Mouse (Mus musculus) heart, embryonic 12.5 days (tissue): ENCODE measurements around the gene Casp8. TPM values are rescaled to one million over a fixed set of nuclear protein-coding genes. Genes with fewer than 3 reads are reported as not detected.
A peak's percentile ranks its signal among the peaks of the same experiment; 100 is the strongest.
"Not testable (repeated sequence)": the region's sequence is repeated elsewhere in the genome, so short reads cannot be mapped to it uniquely, and the experiment has no call there.

Source experiments
- ATAC-seq: fragments of 200-750 bp; cut with Nextera tagmentation; 2 replicates; pipeline ENCODE4 v1.8.0; 2017; ENCODE audit warnings: moderate TSS enrichment, moderate library complexity; ENCODE audit not compliant: insufficient number of reproducible peaks, low FRiP score
- H3K27ac ChIP-seq: fragments of 300-500 bp; sonication (generic); 2 replicates; pipeline ENCODE4 v1.5.1; 2016; ENCODE audit warnings: mild to moderate bottlenecking, moderate library complexity; ENCODE audit not compliant: poor library complexity, severe bottlenecking
- H3K27me3 ChIP-seq: fragments of 300-500 bp; sonication (generic); replicated peaks from 2 replicates; pipeline ENCODE4 v1.6.1; 2016; ENCODE audit warnings: mild to moderate bottlenecking, moderate library complexity
- H3K36me3 ChIP-seq: fragments of 300-500 bp; sonication (generic); 2 replicates; pipeline ENCODE4 v1.6.1; 2016; ENCODE audit warnings: mild to moderate bottlenecking, moderate library complexity
- H3K4me1 ChIP-seq: fragments of 300-500 bp; sonication (generic); replicated peaks from 2 replicates; pipeline ENCODE4 v1.6.1; 2016; ENCODE audit warnings: mild to moderate bottlenecking
- H3K4me2 ChIP-seq: fragments of 300-500 bp; sonication (generic); 2 replicates; pipeline ENCODE4 v1.6.1; 2016; ENCODE audit warnings: mild to moderate bottlenecking, moderate library complexity
- H3K4me3 ChIP-seq: fragments of 300-500 bp; sonication (generic); 2 replicates; pipeline ENCODE4 v1.5.1; 2016; ENCODE audit warnings: mild to moderate bottlenecking
- H3K9ac ChIP-seq: fragments of 300-500 bp; sonication (generic); 2 replicates; pipeline ENCODE4 v1.6.1; 2016; ENCODE audit warnings: mild to moderate bottlenecking, moderate library complexity
- H3K9me3 ChIP-seq: fragments of 300-500 bp; sonication (generic); replicated peaks from 2 replicates; pipeline ENCODE4 v1.6.1; 2016; ENCODE audit warnings: mild to moderate bottlenecking, moderate library complexity
- WGBS: fragments of 180-500 bp; shearing (Covaris S2); methylation state at CpG from one replicate; pipeline ENCODE4 v1.1.7; 2016; 5-methylcytosine and 5-hydroxymethylcytosine counted together
- polyA plus RNA-seq: library from polyadenylated mRNA; unstranded; fragments of >200 nt; fragmentation: Nextera tagmentation; extraction: Ambion mirVana; gene quantifications from 2 replicates; pipeline ENCODE4 v1.2.1, GENCODE M21; 2016

Casp8 gene
- 20.3 and 22.2 TPM in 2 replicates for polyA plus RNA-seq

GRCm38 (mm10) chr1:58795291-58796058, at the start of gene Casp8:
Gene Casp8 (plus strand): TSS chr1:58795374.
- Histone ChIP-seq H3K27ac (peak within 1 kb of the TSS; percentile 52), H3K27me3 (no peaks in the 10 kb centered on the region), H3K36me3 (peaks cover 8% of the 10 kb centered on the region), H3K4me1 (no peaks in the 10 kb centered on the region; the same call in 1 of the 2 replicates), H3K9me3 (peaks cover 4% of the 10 kb centered on the region; the same call in 1 of the 2 replicates), H3K9ac (peak within 1 kb of the TSS; percentile 85), H3K4me2 (peak within 1 kb of the TSS; percentile 88), H3K4me3 (peak within 1 kb of the TSS; percentile 79)
- under 1% methylated on average over 42 of the region's 42 CpGs for WGBS
- ATAC-seq, result peak; percentile 80

GRCm38 (mm10) chr1:58746880-58747279, 48.3 kb upstream of the Casp8 start:
- H3K9ac ChIP-seq, result no peak overlapping the region
- H3K4me1 ChIP-seq, result peaks cover 5% of the 10 kb centered on the region; the same call in 1 of the 2 replicates
- ATAC-seq, result no peak
- no peaks in the 10 kb centered on the region for H3K27me3 ChIP-seq
- peaks cover 69% of the 10 kb centered on the region for H3K36me3 ChIP-seq
- WGBS, result 73% methylated on average over 9 of the region's 9 CpGs
- H3K4me3 ChIP-seq, result no peak overlapping the region
- no peak overlapping the region for H3K4me2 ChIP-seq
- H3K27ac ChIP-seq, result no peak overlapping the region
- 0 out of 2 replicates have a peak, but pooled peaks cover 3% of the 10 kb centered on the region for H3K9me3 ChIP-seq

- Histone ChIP-seq H3K9me3 (no peaks in the 10 kb centered on the region), H3K9ac (no peak overlapping the region), H3K4me2 (no peak overlapping the region), H3K36me3 (peaks cover 34% of the 10 kb centered on the region), H3K4me3 (no peak overlapping the region), H3K4me1 (no peaks in the 10 kb centered on the region), H3K27me3 (no peaks in the 10 kb centered on the region), H3K27ac (no peak overlapping the region)
- no peak for ATAC-seq
- 84% methylated on average over 3 of the region's 3 CpGs for WGBS
These were observed 35.7 kb upstream of the Casp8 start for GRCm38 (mm10) chr1:58759451-58759850.

DNA sequence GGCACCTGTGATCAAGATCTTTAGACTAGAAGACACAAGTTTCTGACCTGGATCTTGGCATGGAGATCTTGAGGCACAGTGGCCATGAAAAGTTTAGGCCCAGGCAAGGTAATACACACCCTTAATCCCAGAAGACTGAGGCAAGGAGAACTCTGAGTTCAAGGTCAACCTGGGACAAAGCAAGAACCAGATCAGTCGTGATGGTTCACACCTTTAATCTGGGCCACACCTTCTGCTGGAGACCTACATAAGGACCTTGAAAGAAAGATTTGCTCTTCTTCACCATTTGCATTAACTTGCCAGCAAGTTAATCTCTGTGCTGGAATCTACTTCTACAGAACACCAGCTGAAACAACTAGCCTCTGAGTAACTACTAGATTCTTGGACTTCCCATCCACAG, 34.6 kb upstream of the Casp8 start:
- ATAC-seq, result no peak
- H3K4me1 ChIP-seq, result no peaks in the 10 kb centered on the region

DNA sequence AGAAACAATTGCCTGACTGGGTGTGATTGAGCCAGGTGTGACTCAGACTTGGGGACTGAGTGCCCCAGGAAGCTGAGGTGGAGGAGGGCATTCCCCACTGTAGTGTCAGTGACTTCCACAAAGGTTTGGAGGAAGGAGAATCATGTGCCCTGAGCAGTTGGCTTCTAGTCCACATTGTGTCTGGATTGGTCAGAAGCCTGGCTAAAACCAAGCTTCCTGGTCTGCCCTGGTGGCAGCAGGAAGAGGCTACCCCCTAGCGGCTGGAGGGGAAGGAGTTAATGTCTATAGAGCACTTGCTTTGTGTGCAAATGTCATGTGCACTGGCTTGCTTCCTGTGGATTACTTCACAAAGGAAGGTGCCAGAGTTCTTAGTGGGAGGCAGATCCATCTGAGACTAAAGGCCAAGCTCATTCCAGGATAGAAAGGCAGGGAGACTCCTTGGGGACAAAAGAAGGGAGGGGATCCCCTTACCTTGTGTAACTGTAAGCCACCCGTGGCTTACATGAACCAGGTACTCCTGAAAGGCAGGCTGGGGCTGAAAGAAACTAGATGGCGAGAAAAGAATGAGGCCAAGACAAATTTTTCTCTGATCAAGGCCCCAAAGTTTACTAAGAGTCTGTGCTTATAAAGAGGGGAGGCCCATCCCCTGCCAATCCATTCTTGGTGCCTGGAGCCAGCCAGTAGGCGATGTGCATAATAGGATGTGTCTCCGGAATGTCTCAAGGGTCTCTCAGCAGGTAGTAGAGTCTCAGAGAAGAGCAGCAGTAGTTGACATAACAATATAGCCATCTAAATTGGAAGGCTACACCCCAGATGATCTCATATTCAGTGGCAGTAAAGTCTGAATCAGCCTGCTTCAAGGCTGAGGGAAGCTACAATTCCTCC, 33.5 kb upstream of the Casp8 start:
- H3K36me3 ChIP-seq, result peaks cover 19% of the 10 kb centered on the region
- not testable (repeated sequence) for H3K9me3 ChIP-seq, ATAC-seq, H3K4me3 ChIP-seq, H3K9ac ChIP-seq, H3K4me1 ChIP-seq, H3K4me2 ChIP-seq, H3K27me3 ChIP-seq, H3K27ac ChIP-seq
- 77% methylated on average over 5 of the region's 5 CpGs for WGBS

More for the DNA sequence above, 34.6 kb upstream of the Casp8 start:
- Histone ChIP-seq H3K36me3 (peaks cover 27% of the 10 kb centered on the region), H3K9me3 (no peaks in the 10 kb centered on the region), H3K9ac (no peak overlapping the region), H3K27me3 (no peaks in the 10 kb centered on the region), H3K4me3 (no peak overlapping the region), H3K4me2 (no peak overlapping the region), H3K27ac (no peak overlapping the region)
- WGBS, result 71% methylated on average over 1 of the region's 1 CpGs

- ATAC-seq, result no peak
These were observed 32.6 kb upstream of the Casp8 start for GRCm38 (mm10) chr1:58762576-58762975.

DNA sequence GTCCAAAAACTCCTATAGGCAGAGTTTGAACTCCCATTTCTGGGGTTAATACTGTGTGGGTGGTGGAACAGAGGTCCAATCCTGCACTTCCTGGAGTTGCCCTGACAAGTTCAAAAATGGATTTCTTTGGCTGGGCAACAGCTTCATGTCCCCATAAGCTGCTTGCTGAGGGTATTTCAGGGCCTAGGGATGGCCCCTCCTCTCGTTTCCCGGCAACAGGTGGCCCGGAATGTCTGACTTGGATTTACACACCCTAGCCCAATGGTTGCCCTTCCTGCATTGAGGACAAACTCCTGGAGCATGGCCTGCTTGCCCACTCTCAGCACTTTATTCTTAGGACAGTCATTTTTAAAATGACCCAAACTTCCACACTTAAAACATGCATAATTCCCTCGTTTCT, 28.7 kb upstream of the Casp8 start:
- not testable (repeated sequence) for H3K4me1 ChIP-seq, H3K36me3 ChIP-seq, H3K4me2 ChIP-seq, H3K27ac ChIP-seq, H3K27me3 ChIP-seq, H3K4me3 ChIP-seq, H3K9ac ChIP-seq, H3K9me3 ChIP-seq, ATAC-seq
- WGBS, result 79% methylated on average over 4 of the region's 4 CpGs

More at GRCm38 (mm10) chr1:58762576-58762975, 32.6 kb upstream of the Casp8 start:
- Histone ChIP-seq H3K9ac (no peak overlapping the region), H3K27me3 (no peaks in the 10 kb centered on the region), H3K36me3 (peaks cover 16% of the 10 kb centered on the region), H3K4me2 (no peak overlapping the region), H3K4me1 (no peaks in the 10 kb centered on the region), H3K9me3 (no peaks in the 10 kb centered on the region), H3K27ac (no peak overlapping the region), H3K4me3 (no peak overlapping the region)
- 73% methylated on average over 5 of the region's 5 CpGs for WGBS

- no peak overlapping the region for H3K4me2 ChIP-seq
- no peak overlapping the region for H3K27ac ChIP-seq
- no peaks in the 10 kb centered on the region for H3K27me3 ChIP-seq
- no peaks in the 10 kb centered on the region for H3K9me3 ChIP-seq
- no peak overlapping the region for H3K9ac ChIP-seq
- H3K4me3 ChIP-seq, result no peak overlapping the region
- no peaks in the 10 kb centered on the region for H3K4me1 ChIP-seq
- H3K36me3 ChIP-seq, result no peaks in the 10 kb centered on the region
- ATAC-seq, result no peak
These were observed 26.0 kb upstream of the Casp8 start for GRCm38 (mm10) chr1:58769136-58769535.

DNA sequence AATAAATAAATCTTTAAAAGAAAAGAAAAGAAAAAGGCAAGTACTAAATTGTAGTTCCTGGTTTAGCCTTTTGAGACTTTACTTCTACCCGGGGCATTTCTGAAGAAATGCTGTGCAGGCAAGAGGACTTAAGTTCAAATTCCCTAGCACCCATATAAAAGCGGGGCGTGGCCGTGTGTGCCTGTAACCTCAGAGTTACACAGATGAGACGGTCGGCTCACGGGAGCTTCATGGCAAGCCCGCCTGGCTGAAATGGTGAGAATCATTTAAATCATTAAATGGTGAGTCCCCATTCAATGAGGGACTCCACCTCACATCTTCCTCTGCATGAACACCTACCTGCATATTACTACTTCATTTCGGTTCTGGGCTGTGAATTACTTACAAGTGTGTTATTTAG, 25.5 kb upstream of the Casp8 start:
- Histone ChIP-seq H3K27ac (no peak overlapping the region), H3K4me3 (no peak overlapping the region), H3K4me2 (no peak overlapping the region), H3K9ac (no peak overlapping the region), H3K27me3 (no peaks in the 10 kb centered on the region), H3K9me3 (no peaks in the 10 kb centered on the region), H3K36me3 (no peaks in the 10 kb centered on the region), H3K4me1 (no peaks in the 10 kb centered on the region)
- no peak for ATAC-seq
- 54% methylated on average over 9 of the region's 9 CpGs for WGBS

- no peak overlapping the region for H3K4me3 ChIP-seq
- no peaks in the 10 kb centered on the region for H3K4me1 ChIP-seq
- H3K9me3 ChIP-seq, result no peaks in the 10 kb centered on the region
- H3K27ac ChIP-seq, result no peak overlapping the region
- no peak overlapping the region for H3K9ac ChIP-seq
- no peaks in the 10 kb centered on the region for H3K36me3 ChIP-seq
- H3K4me2 ChIP-seq, result no peak overlapping the region
- H3K27me3 ChIP-seq, result no peaks in the 10 kb centered on the region
- WGBS, result 25% methylated on average over 7 of the region's 7 CpGs
- ATAC-seq, result no peak
These were observed 25.0 kb upstream of the Casp8 start for GRCm38 (mm10) chr1:58770111-58770720.

GRCm38 (mm10) chr1:58772084-58772483, 23.1 kb upstream of the Casp8 start:
- no peak for ATAC-seq
- no peaks in the 10 kb centered on the region for H3K36me3 ChIP-seq
- H3K9ac ChIP-seq, result no peak overlapping the region
- no peaks in the 10 kb centered on the region for H3K27me3 ChIP-seq
- 0 out of 2 replicates have a peak, but pooled peaks cover under 1% of the 10 kb centered on the region for H3K9me3 ChIP-seq
- WGBS, result 55% methylated on average over 3 of the region's 3 CpGs
- no peak overlapping the region for H3K4me3 ChIP-seq
- H3K27ac ChIP-seq, result no peak overlapping the region
- no peak overlapping the region for H3K4me2 ChIP-seq
- H3K4me1 ChIP-seq, result no peaks in the 10 kb centered on the region
